Mouse (Mus musculus) forebrain, embryonic 11.5 days (tissue): ENCODE measurements around the gene Pagr1a. TPM values are rescaled to one million over a fixed set of nuclear protein-coding genes. Genes with fewer than 3 reads are reported as not detected.

Experiments
- ATAC-seq: fragments of 200-750 bp; cut with Nextera tagmentation; replicated peaks from 2 replicates; pipeline ENCODE4 v1.8.0; 2017; ENCODE audit warnings: moderate TSS enrichment; ENCODE audit not compliant: low FRiP score
- DNase-seq: peaks from one replicate; pipeline ENCODE4 v3.0.0-alpha.2; 2017; ENCODE audit warnings: low spot score
- H3K27ac ChIP-seq: fragments of 300-500 bp; sonication (generic); 2 replicates; pipeline ENCODE4 v1.5.1; 2014; ENCODE audit warnings: low read depth, low read length
- H3K27me3 ChIP-seq: fragments of 300-500 bp; sonication (generic); 2 replicates; pipeline ENCODE4 v1.6.1; 2014; ENCODE audit warnings: mild to moderate bottlenecking, low read length, mixed read lengths; ENCODE audit not compliant: control insufficient read depth, insufficient read depth
- H3K36me3 ChIP-seq: fragments of 300-500 bp; sonication (generic); 2 replicates; pipeline ENCODE4 v1.6.1; 2014; ENCODE audit warnings: mild to moderate bottlenecking, low read length, moderate library complexity, mixed read lengths; ENCODE audit not compliant: control insufficient read depth, insufficient read depth
- H3K4me1 ChIP-seq: fragments of 300-500 bp; sonication (generic); replicated peaks from 2 replicates; pipeline ENCODE4 v1.6.1; 2014; ENCODE audit warnings: low read length, mixed read lengths; ENCODE audit not compliant: control insufficient read depth, insufficient read depth
- H3K4me2 ChIP-seq: fragments of 300-500 bp; sonication (generic); 2 replicates; pipeline ENCODE4 v1.6.1; 2014; ENCODE audit warnings: low read depth, mild to moderate bottlenecking, low read length, moderate library complexity, mixed read lengths; ENCODE audit not compliant: severe bottlenecking
- H3K4me3 ChIP-seq: fragments of 300-500 bp; sonication (generic); 2 replicates; pipeline ENCODE4 v1.5.1; 2014; ENCODE audit warnings: low read depth, low read length
- H3K9ac ChIP-seq: fragments of 300-500 bp; sonication (generic); 2 replicates; pipeline ENCODE4 v1.6.1; 2014; ENCODE audit warnings: low read length
- H3K9me3 ChIP-seq: fragments of 300-500 bp; sonication (generic); 2 replicates; pipeline ENCODE4 v1.6.1; 2016; ENCODE audit warnings: low read length, mixed read lengths; ENCODE audit not compliant: control insufficient read depth
- WGBS: fragments of 180-500 bp; shearing (Covaris S2); extraction: QIAGEN DNeasy Blood & Tissue Kit; methylation state at CpG from one replicate; pipeline ENCODE4 v1.1.7; 2014; 5-methylcytosine and 5-hydroxymethylcytosine counted together
- polyA plus RNA-seq: library from polyadenylated mRNA; unstranded; fragments of >200 nt; fragmentation: Nextera tagmentation; extraction: Ambion mirVana; gene quantifications from 2 replicates; pipeline ENCODE4 v1.2.1, GENCODE M21; 2014

Pagr1a gene
- polyA plus RNA-seq, 1 experiment from 2014 or later, result 72.4 TPM

GRCm38 (mm10) chr7:127022528-127023271 lies 5.5 kb upstream of the Pagr1a start:
- DNase-seq, result no peak
- WGBS, result 92% methylated on average over 6 of the region's 7 CpGs
- H3K4me1 ChIP-seq, result peaks cover 34% of the 10 kb centered on the region
- H3K4me3 ChIP-seq, result peak overlapping the region; percentile 82
- no peaks in the 10 kb centered on the region for H3K9me3 ChIP-seq
- peaks cover 8% of the 10 kb centered on the region; the same call in 1 of the 2 replicates for H3K36me3 ChIP-seq
- H3K27ac ChIP-seq, result peak overlapping the region; percentile 37
- peak overlapping the region; percentile 94 for H3K4me2 ChIP-seq
- no peaks in the 10 kb centered on the region for H3K27me3 ChIP-seq
- ATAC-seq, result no peak
- H3K9ac ChIP-seq, result peak overlapping the region; percentile 99

GRCm38 (mm10) chr7:127021563-127022527 lies 4.7 kb upstream of the Pagr1a start:
- peak overlapping the region; percentile 99 for H3K9ac ChIP-seq
- peak overlapping the region; percentile 81 for H3K27ac ChIP-seq
- H3K27me3 ChIP-seq, result no peaks in the 10 kb centered on the region
- peak overlapping the region; percentile 81 for H3K4me2 ChIP-seq
- H3K36me3 ChIP-seq, result peaks cover 8% of the 10 kb centered on the region; the same call in 1 of the 2 replicates
- ATAC-seq (no peak), DNase-seq (peak; percentile 65)
- peak overlapping the region; percentile 45 for H3K4me3 ChIP-seq
- 40% methylated on average over 5 of the region's 5 CpGs for WGBS
- H3K9me3 ChIP-seq, result no peaks in the 10 kb centered on the region
- peaks cover 34% of the 10 kb centered on the region for H3K4me1 ChIP-seq

- H3K36me3 ChIP-seq, result peaks cover 8% of the 10 kb centered on the region; the same call in 1 of the 2 replicates
- peak within 1 kb of the TSS; percentile 81 for H3K27ac ChIP-seq
- H3K9me3 ChIP-seq, result no peaks in the 10 kb centered on the region
- peaks cover 34% of the 10 kb centered on the region for H3K4me1 ChIP-seq
- under 1% methylated on average over 36 of the region's 37 CpGs for WGBS
- DNase-seq (peak; percentile 87), ATAC-seq (peak; percentile 8; the same call in 1 of the 2 replicates)
- no peaks in the 10 kb centered on the region for H3K27me3 ChIP-seq
- H3K9ac ChIP-seq, result peak within 1 kb of the TSS; percentile 79
- peak within 1 kb of the TSS; percentile 45 for H3K4me3 ChIP-seq
- H3K4me2 ChIP-seq, result peak within 1 kb of the TSS; percentile 81
Measured at GRCm38 (mm10) chr7:127020901-127021562, 3.9 kb upstream of the Pagr1a start, which contains the start of the genes Gm42742 and Prrt2. Gene Gm42742 (minus strand): TSS chr7:127021097. Gene Prrt2 (minus strand): TSS chr7:127021211.

- WGBS, result 28% methylated on average over 5 of the region's 5 CpGs
- peaks cover 40% of the 10 kb centered on the region for H3K4me1 ChIP-seq
- peaks cover 8% of the 10 kb centered on the region; the same call in 1 of the 2 replicates for H3K36me3 ChIP-seq
Measured at GRCm38 (mm10) chr7:127020491-127020890, 3.3 kb upstream of the Pagr1a start.

GRCm38 (mm10) chr7:127020031-127020430 lies 2.9 kb upstream of the Pagr1a start:
- H3K27ac ChIP-seq, result peak overlapping the region; percentile 81; the same call in 1 of the 2 replicates
- 68% methylated on average over 3 of the region's 3 CpGs for WGBS

More at GRCm38 (mm10) chr7:127020491-127020890, 3.3 kb upstream of the Pagr1a start:
- H3K4me3 ChIP-seq, result peak overlapping the region; percentile 45
- peak overlapping the region; percentile 81 for H3K27ac ChIP-seq
- no peak for DNase-seq
- H3K9me3 ChIP-seq, result no peaks in the 10 kb centered on the region
- H3K27me3 ChIP-seq, result no peaks in the 10 kb centered on the region
- no peak for ATAC-seq
- peak overlapping the region; percentile 79 for H3K9ac ChIP-seq
- peak overlapping the region; percentile 81 for H3K4me2 ChIP-seq

GRCm38 (mm10) chr7:127019306-127019960 lies 2.3 kb upstream of the Pagr1a start:
- 88% methylated on average over 14 of the region's 14 CpGs for whole genome bisulfite sequencing
- H3K4me1 ChIP-seq, result peaks cover 39% of the 10 kb centered on the region

More at GRCm38 (mm10) chr7:127020031-127020430, 2.9 kb upstream of the Pagr1a start:
- Histone ChIP-seq H3K27me3 (no peaks in the 10 kb centered on the region), H3K9me3 (no peaks in the 10 kb centered on the region), H3K4me3 (peak overlapping the region; percentile 45), H3K9ac (peak overlapping the region; percentile 79), H3K36me3 (peaks cover 8% of the 10 kb centered on the region; the same call in 1 of the 2 replicates), H3K4me1 (peaks cover 40% of the 10 kb centered on the region), H3K4me2 (peak overlapping the region; percentile 81)
- ATAC-seq, result no peak
- no peak for DNase-seq

GRCm38 (mm10) chr7:127018416-127019305 lies 1.5 kb upstream of the Pagr1a start:
- H3K4me3 ChIP-seq, result no peak overlapping the region
- DNase-seq (no peak), ATAC-seq (no peak)
- H3K9ac ChIP-seq, result peak overlapping the region; percentile 23
- H3K9me3 ChIP-seq, result no peaks in the 10 kb centered on the region
- H3K4me1 ChIP-seq, result peaks cover 31% of the 10 kb centered on the region
- 88% methylated on average over 15 of the region's 15 CpGs for WGBS
- no peaks in the 10 kb centered on the region for H3K27me3 ChIP-seq
- H3K36me3 ChIP-seq, result peaks cover 6% of the 10 kb centered on the region
- H3K4me2 ChIP-seq, result no peak overlapping the region
- H3K27ac ChIP-seq, result peak overlapping the region; percentile 1; the same call in 1 of the 2 replicates

More at GRCm38 (mm10) chr7:127019306-127019960, 2.3 kb upstream of the Pagr1a start:
- ATAC-seq (no peak), DNase-seq (no peak)
- Histone ChIP-seq H3K27me3 (no peaks in the 10 kb centered on the region), H3K4me2 (peak overlapping the region; percentile 81), H3K4me3 (no peak overlapping the region), H3K27ac (no peak overlapping the region), H3K9me3 (no peaks in the 10 kb centered on the region), H3K36me3 (peaks cover 8% of the 10 kb centered on the region), H3K9ac (peak overlapping the region; percentile 79)
